Mouse (Mus musculus) thymus, adult 2 months (tissue): ENCODE data around the gene Lamc2. TPM values are rescaled to one million over a fixed set of nuclear protein-coding genes. Genes with fewer than 3 reads are reported as not detected.

Source experiments
- DNase-seq: peaks from one replicate; pipeline ENCODE4 v3.0.0; 2021
- H3K27ac ChIP-seq: fragments of 200-500 bp; 2 replicates; pipeline ENCODE4 v1.5.1; 2012; ENCODE audit warnings: low read length, control low read depth; ENCODE audit not compliant: control insufficient read depth, insufficient read depth
- H3K27me3 ChIP-seq: fragments of 200-500 bp; 2 replicates; pipeline ENCODE4 v1.6.1; 2012; ENCODE audit warnings: mild to moderate bottlenecking, low read length, moderate library complexity, mixed read lengths; ENCODE audit not compliant: control insufficient read depth, insufficient read depth
- H3K36me3 ChIP-seq: fragments of 200-500 bp; 2 replicates; pipeline ENCODE4 v1.6.1; 2012; ENCODE audit warnings: mild to moderate bottlenecking, low read length, moderate library complexity; ENCODE audit not compliant: control insufficient read depth, insufficient read depth
- H3K4me1 ChIP-seq: fragments of 200-500 bp; replicated peaks from 2 replicates; pipeline ENCODE4 v1.6.1; 2012; ENCODE audit warnings: low read length; ENCODE audit not compliant: control insufficient read depth, insufficient read depth
- H3K4me3 ChIP-seq: fragments of 200-500 bp; 2 replicates; pipeline ENCODE4 v1.5.1; 2012; ENCODE audit warnings: mild to moderate bottlenecking, low read length, control low read depth, moderate library complexity; ENCODE audit not compliant: control insufficient read depth, insufficient read depth
- CTCF ChIP-seq: fragments of 200-500 bp; IDR thresholded peaks from 2 replicates; pipeline ENCODE4 v1.5.1; 2012; ENCODE audit warnings: mild to moderate bottlenecking, control low read depth, low read length, moderate library complexity, borderline replicate concordance; ENCODE audit not compliant: control insufficient read depth, poor library complexity, insufficient read depth; ENCODE audit errors: extremely low read depth
- POLR2A ChIP-seq: fragments of 200-500 bp; IDR thresholded peaks from 2 replicates; pipeline ENCODE4 v1.6.1; 2012; ENCODE audit warnings: mild to moderate bottlenecking, low read length, control low read depth, moderate library complexity; ENCODE audit not compliant: control insufficient read depth, poor library complexity, insufficient read depth; ENCODE audit errors: extremely low read depth
- WGBS: fragments of 180-500 bp; shearing (Covaris S2); methylation state at CpG from one replicate; pipeline ENCODE4 v1.1.7; 2018; 5-methylcytosine and 5-hydroxymethylcytosine counted together
- polyA plus RNA-seq: library from polyadenylated mRNA; depleted of rRNA; stranded (reverse); fragments of >200 nt; gene quantifications from 2 replicates; pipeline ENCODE4 v1.2.3, GENCODE M21; 2012

The Lamc2 gene
- polyA plus RNA-seq, 1 experiment, result 9.9 TPM

GRCm38 (mm10) chr1:153126491-153127381, 59.5 kb downstream of the Lamc2 start:
- no peak for TF ChIP-seq POLR2A
- TF ChIP-seq CTCF, result no peak
- Histone ChIP-seq H3K27me3 (no peaks in the 10 kb centered on the region), H3K36me3 (no peaks in the 10 kb centered on the region), H3K4me3 (no peak overlapping the region), H3K4me1 (no peaks in the 10 kb centered on the region), H3K27ac (no peak overlapping the region)
- no peak for DNase-seq
- WGBS, result 95% methylated on average over 15 of the region's 15 CpGs

GRCm38 (mm10) chr1:153125287-153126275, 60.7 kb downstream of the Lamc2 start:
- Histone ChIP-seq H3K4me1 (no peaks in the 10 kb centered on the region), H3K4me3 (no peak overlapping the region), H3K36me3 (no peaks in the 10 kb centered on the region), H3K27ac (no peak overlapping the region), H3K27me3 (no peaks in the 10 kb centered on the region)
- 92% methylated on average over 8 of the region's 8 CpGs for WGBS
- DNase-seq, result no peak
- TF ChIP-seq POLR2A (no peak), CTCF (no peak)

- Histone ChIP-seq H3K27ac (no peak overlapping the region), H3K4me1 (no peaks in the 10 kb centered on the region), H3K27me3 (no peaks in the 10 kb centered on the region), H3K36me3 (no peaks in the 10 kb centered on the region), H3K4me3 (no peak overlapping the region)
- whole genome bisulfite sequencing, result 95% methylated on average over 5 of the region's 5 CpGs
- DNase-seq, result no peak
- TF ChIP-seq CTCF (no peak), POLR2A (no peak)
Observed at GRCm38 (mm10) chr1:153124502-153124901, 61.7 kb downstream of the Lamc2 start.

- WGBS, result 93% methylated on average over 4 of the region's 4 CpGs
Observed at GRCm38 (mm10) chr1:153122764-153123163, 63.5 kb downstream of the Lamc2 start.

DNA sequence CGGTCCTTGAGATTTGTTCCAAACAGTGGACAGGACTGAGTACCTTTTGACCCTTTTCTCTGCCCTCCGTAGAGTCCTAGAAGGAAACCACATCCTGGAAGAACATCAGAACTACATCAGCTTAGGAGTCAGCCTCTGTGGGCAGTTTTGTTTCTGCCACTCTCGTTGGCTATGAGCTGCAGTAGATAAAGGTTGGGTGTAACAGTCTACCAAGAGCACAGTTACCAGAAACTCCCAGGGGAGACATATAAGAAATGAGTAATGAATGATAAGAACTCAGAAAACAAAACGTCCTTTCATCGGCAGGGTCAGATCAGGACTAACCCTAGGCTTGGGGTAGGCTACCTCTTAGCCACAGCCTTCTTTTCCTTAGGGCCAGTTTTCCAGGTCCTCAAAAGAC, 64.9 kb downstream of the Lamc2 start:
- Histone ChIP-seq H3K4me3 (no peak overlapping the region), H3K36me3 (no peaks in the 10 kb centered on the region), H3K27ac (no peak overlapping the region), H3K4me1 (no peaks in the 10 kb centered on the region), H3K27me3 (no peaks in the 10 kb centered on the region)
- DNase-seq, result no peak
- TF ChIP-seq CTCF (no peak), POLR2A (no peak)
- WGBS, result 67% methylated on average over 5 of the region's 5 CpGs

More at GRCm38 (mm10) chr1:153122764-153123163, 63.5 kb downstream of the Lamc2 start:
- H3K4me1 ChIP-seq, result no peaks in the 10 kb centered on the region
- no peak for DNase-seq
- no peaks in the 10 kb centered on the region for H3K36me3 ChIP-seq
- H3K27me3 ChIP-seq, result no peaks in the 10 kb centered on the region
- H3K27ac ChIP-seq, result no peak overlapping the region
- no peak overlapping the region for H3K4me3 ChIP-seq
- TF ChIP-seq POLR2A (no peak), CTCF (no peak)

GRCm38 (mm10) chr1:153120544-153120943, 65.7 kb downstream of the Lamc2 start:
- TF ChIP-seq POLR2A (no peak), CTCF (no peak)
- H3K27me3 ChIP-seq, result no peaks in the 10 kb centered on the region
- H3K4me3 ChIP-seq, result no peak overlapping the region
- no peaks in the 10 kb centered on the region for H3K36me3 ChIP-seq
- H3K27ac ChIP-seq, result no peak overlapping the region
- no peaks in the 10 kb centered on the region for H3K4me1 ChIP-seq
- no peak for DNase-seq
- WGBS, result 78% methylated on average over 6 of the region's 6 CpGs
